Mouse (Mus musculus) ES-CJ7 (cell line): ENCODE measurements around the gene Atad3a.

Experiments used
- DNase-seq: peaks from one replicate; pipeline ENCODE4 v3.0.0; 2011; ENCODE audit warnings: low read depth, low spot score

Gene Atad3a

GRCm38 (mm10) chr4:155694111-155694481, 66.8 kb downstream of the Atad3a start, which contains the start of gene Fndc10:
Gene Fndc10 (plus strand): TSS chr4:155694342.
- DNase-seq: peak; percentile 60

GRCm38 (mm10) chr4:155692421-155692820, 68.5 kb downstream of the Atad3a start:
- peak; percentile 50 for DNase-seq
